Mouse (Mus musculus): ENCODE measurements around the gene Apoc1. TPM values are rescaled to one million over a fixed set of nuclear protein-coding genes. Genes with fewer than 3 reads are reported as not detected.

Gene Apoc1
- polyA plus RNA-seq, 1 experiment: 6.6 TPM

- no peaks in the 10 kb centered on the region for H3K27me3 ChIP-seq (ENCODE audit: control insufficient read depth, insufficient read depth, low read length)
- WGBS: 81% methylated on average over 4 of the region's 4 CpGs
- no peak overlapping the region for H3K27ac ChIP-seq (ENCODE audit: insufficient read depth, low read length)
- H3K4me1 ChIP-seq (ENCODE audit: control insufficient read depth, insufficient read depth, low read length): no peaks in the 10 kb centered on the region
- TF ChIP-seq POLR2A (IDR thresholded peaks at IDR 0.05; ENCODE audit: borderline replicate concordance, insufficient read depth, low read length): no peak
- TF ChIP-seq CTCF (IDR thresholded peaks at IDR 0.05; ENCODE audit: borderline replicate concordance, insufficient read depth, low read depth, low read length): no peak
- no peak overlapping the region for H3K4me3 ChIP-seq (replicated peaks; ENCODE audit: insufficient read depth, low read depth, low read length)
- no peak for DNase-seq
Measured at GRCm38 (mm10) chr7:19641223-19641622, 51.2 kb downstream of the Apoc1 start.

Other genes starting within 250 kb of the Apoc1 start
- 50.3 and 52.8 TPM in 2 replicates for gene Mark4, start 233.8 kb downstream of the Apoc1 start, polyA plus RNA-seq (2012; rRNA removed)
- 0.21 and 0.57 TPM in 2 replicates for gene Exoc3l2, start 229.3 kb downstream of the Apoc1 start, polyA plus RNA-seq (2012; rRNA removed)
- 8.6 and 9.2 TPM in 2 replicates for gene Bloc1s3, start 184.3 kb downstream of the Apoc1 start, polyA plus RNA-seq (2012; rRNA removed)
- gene Trappc6a, start 184.3 kb downstream of the Apoc1 start, polyA plus RNA-seq (2012; rRNA removed): 23.0 and 26.2 TPM in 2 replicates
- gene Nkpd1, start 174.8 kb downstream of the Apoc1 start, polyA plus RNA-seq (2012; rRNA removed): 1.3 and 1.8 TPM in 2 replicates
- gene Ppp1r37, start 129.6 kb downstream of the Apoc1 start, polyA plus RNA-seq (2012; rRNA removed): 134 and 136 TPM in 2 replicates
- 3.4 and 4.0 TPM in 2 replicates for gene Zfp296, start 115.4 kb downstream of the Apoc1 start, polyA plus RNA-seq (2012; rRNA removed)
- gene Gemin7, start 115.1 kb downstream of the Apoc1 start, polyA plus RNA-seq (2012; rRNA removed): 86.1 and 87.2 TPM in 2 replicates
- gene Clasrp, start 88.2 kb downstream of the Apoc1 start, polyA plus RNA-seq (2012; rRNA removed): 151 and 152 TPM in 2 replicates
- 4.7 and 5.8 TPM in 2 replicates for gene Relb, start 63.2 kb downstream of the Apoc1 start, polyA plus RNA-seq (2012; rRNA removed)
- gene Clptm1, start 27.6 kb downstream of the Apoc1 start, polyA plus RNA-seq (2012; rRNA removed): 158 and 159 TPM in 2 replicates
- gene Apoc2, start 14.7 kb downstream of the Apoc1 start, polyA plus RNA-seq (2012; rRNA removed): not detected in 2 replicates
- gene Gm44805, start 11.2 kb downstream of the Apoc1 start, polyA plus RNA-seq (2012; rRNA removed): not detected in 2 replicates
- not detected in 2 replicates for gene Apoc4, start 11.2 kb downstream of the Apoc1 start, polyA plus RNA-seq (2012; rRNA removed)
- 2,800 and 2,936 TPM in 2 replicates for gene Apoe, start 6.5 kb upstream of the Apoc1 start, polyA plus RNA-seq (2012; rRNA removed)
- gene Tomm40, start 22.8 kb upstream of the Apoc1 start, polyA plus RNA-seq (2012; rRNA removed): 125 TPM in 2 replicates
- gene Nectin2, start 57.8 kb upstream of the Apoc1 start, polyA plus RNA-seq (2012; rRNA removed): 8.9 and 9.3 TPM in 2 replicates
- 24.7 and 25.3 TPM in 2 replicates for gene Bcam, start 78.4 kb upstream of the Apoc1 start, polyA plus RNA-seq (2012; rRNA removed)
- gene Cblc, start 104.1 kb upstream of the Apoc1 start, polyA plus RNA-seq (2012; rRNA removed): not detected in 2 replicates
- gene Bcl3, start 130.1 kb upstream of the Apoc1 start, polyA plus RNA-seq (2012; rRNA removed): 0.80 and 0.84 TPM in 2 replicates
- 6.9 and 8.2 TPM in 2 replicates for gene Gm19345, start 159.3 kb upstream of the Apoc1 start, polyA plus RNA-seq (2012; rRNA removed)
- 0.21 and 0.74 TPM in 2 replicates for gene Ceacam16, start 168.6 kb upstream of the Apoc1 start, polyA plus RNA-seq (2012; rRNA removed)
- not detected in 2 replicates for gene Ceacam19, start 195.3 kb upstream of the Apoc1 start, polyA plus RNA-seq (2012; rRNA removed)
- 7.4 and 7.5 TPM in 2 replicates for gene Pvr, start 228.5 kb upstream of the Apoc1 start, polyA plus RNA-seq (2012; rRNA removed)

Measured in cerebellum, adult 2 months (tissue).